Mouse (Mus musculus) embryonic fibroblast, embryonic 13.5 days (primary cell): ENCODE results near the gene Vmn1r86.
"Not testable (repeated sequence)": the region's sequence is repeated elsewhere in the genome, so short reads cannot be mapped to it uniquely, and the experiment has no call there.

ENCODE experiments used
- CTCF ChIP-seq: IDR thresholded peaks from 2 replicates; pipeline ENCODE4 v1.5.1; 2011; ENCODE audit warnings: mild to moderate bottlenecking, control low read depth, low read length, moderate library complexity, borderline replicate concordance; ENCODE audit not compliant: insufficient read depth
- POLR2A ChIP-seq: IDR thresholded peaks from 2 replicates; pipeline ENCODE4 v1.6.1; 2011; ENCODE audit warnings: low read depth, mild to moderate bottlenecking, control low read depth, low read length, moderate library complexity

GRCm38 (mm10) chr7:13063399-13063798 is 56.3 kb downstream of the Vmn1r86 start:
- TF ChIP-seq POLR2A, CTCF: not testable (repeated sequence)
